ENCODE assay signal across 27 mouse cellular contexts in the genomic region with DNA sequence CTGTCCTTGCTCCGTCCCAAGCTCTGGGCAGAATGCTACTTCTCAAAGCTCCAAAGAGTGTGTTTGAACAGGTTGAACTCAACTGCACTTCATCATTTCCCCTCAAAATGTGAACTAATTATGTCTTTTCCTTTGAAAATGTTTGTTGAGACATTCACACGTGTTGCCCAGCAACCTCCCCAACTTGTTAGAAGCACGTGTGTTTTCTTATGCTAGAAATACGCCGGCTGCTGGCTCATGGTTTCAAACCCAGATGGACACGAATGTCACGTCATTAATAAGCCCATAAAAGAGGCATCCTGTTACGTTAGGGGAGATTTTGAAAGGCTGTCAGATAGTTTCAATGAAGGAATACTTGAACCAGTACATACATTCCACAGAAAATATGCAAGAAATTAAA.
A peak's percentile ranks its signal among the peaks of the same experiment; 100 is the strongest.
DNase-seq lines count a peak whose midpoint lies in the region; ATAC-seq and TF ChIP-seq lines count a peak whose summit lies in the region.
"Had no signal": no experiment of that assay in that cellular context is flagged by ENCODE, and none has a peak within 500 bp of the region (broad histone marks: within the 10 kb centered on the region; RNA-seq: fewer than 3 reads in every experiment).

No protein-coding gene starts in this region.

- TF ChIP-seq POLR2A in kidney, adult 2 months (IDR thresholded peaks at IDR 0.05; ENCODE audit: low read depth, low read length): no peak

- no peaks in the 10 kb centered on the region for H3K36me3 ChIP-seq in kidney, adult 2 months (ENCODE audit: control insufficient read depth, insufficient read depth, low read length)
- H3K36me3 ChIP-seq in kidney, embryonic 14.5 days (ENCODE audit: control insufficient read depth, insufficient read depth, low read length): no peaks in the 10 kb centered on the region
- no peaks in the 10 kb centered on the region for H3K36me3 ChIP-seq in lung, embryonic 14.5 days (ENCODE audit: insufficient read depth)
- H3K36me3 ChIP-seq in embryonic facial prominence, embryonic 14.5 days (ENCODE audit: control insufficient read depth, insufficient read depth, low read length): no peaks in the 10 kb centered on the region
- H3K36me3 ChIP-seq: embryonic facial prominence, embryonic 12.5 days; forebrain, embryonic 15.5 days; G1E; heart, embryonic 13.5 days; limb, embryonic 10.5 days; midbrain, embryonic 13.5 days had no signal

- DNase-seq in kidney, adult 2 months: peak; percentile 14
- peak; percentile 60 for DNase-seq in lung, embryonic 14.5 days
- no peak for DNase-seq in lung, postnatal 14 days
- DNase-seq in embryonic facial prominence, embryonic 14.5 days (ENCODE audit: low spot score): peak; percentile 51
- DNase-seq in mesoderm, embryonic 11.5 days (ENCODE audit: low read depth, low spot score): peak; percentile 31
- no peak for DNase-seq in adrenal gland, postnatal 4 days (ENCODE audit: low spot score in 2 of 2)
- DNase-seq: adrenal gland, postnatal 36 days; B cell, adult 2 months; cerebellum, adult 11-12 months; cerebellum, postnatal 25 days; gastrocnemius, postnatal 14 days; heart, adult 11 months; heart, postnatal 14 days; thymus, adult 18-20 months; thymus, postnatal 36 days had no signal

- no peaks in the 10 kb centered on the region for H3K27me3 ChIP-seq in kidney, adult 2 months (replicated peaks; ENCODE audit: control insufficient read depth, insufficient read depth, low read length)
- H3K27me3 ChIP-seq in kidney, embryonic 14.5 days (ENCODE audit: control insufficient read depth, insufficient read depth, low read length): no peaks in the 10 kb centered on the region
- no peaks in the 10 kb centered on the region for H3K27me3 ChIP-seq in lung, embryonic 14.5 days (ENCODE audit: insufficient read depth, low read length)
- no peaks in the 10 kb centered on the region for H3K27me3 ChIP-seq in embryonic facial prominence, embryonic 14.5 days (replicated peaks; ENCODE audit: control insufficient read depth, insufficient read depth, low read length)
- H3K27me3 ChIP-seq: CH12.LX; forebrain, embryonic 15.5 days; heart, embryonic 13.5 days; midbrain, embryonic 13.5 days; Patski had no signal

- ATAC-seq in kidney, embryonic 14.5 days (ENCODE audit: low FRiP score, low TSS enrichment): no peak
- ATAC-seq in lung, embryonic 14.5 days (ENCODE audit: insufficient read depth): no peak
- ATAC-seq in embryonic facial prominence, embryonic 14.5 days (ENCODE audit: low read depth): no peak
- ATAC-seq: forebrain, embryonic 15.5 days; hindbrain, postnatal 0 days; intestine, embryonic 16.5 days; midbrain, embryonic 13.5 days; Patski had no signal

- no peak for TF ChIP-seq CTCF in kidney, adult 2 months (conservative IDR thresholded peaks at IDR 0.05; ENCODE audit: insufficient read depth, insufficient read length, low read depth, low read length)
- TF ChIP-seq CTCF in lung, embryonic 14.5 days (IDR thresholded peaks at IDR 0.05; ENCODE audit: low read depth): no peak

- H3K4me2 ChIP-seq in kidney, embryonic 14.5 days (replicated peaks; ENCODE audit: low read depth, low read length): no peak overlapping the region
- no peak overlapping the region for H3K4me2 ChIP-seq in lung, embryonic 14.5 days
- no peak overlapping the region for H3K4me2 ChIP-seq in embryonic facial prominence, embryonic 14.5 days (ENCODE audit: low read depth, low read length)
- H3K4me2 ChIP-seq: embryonic facial prominence, embryonic 12.5 days; forebrain, embryonic 15.5 days; heart, embryonic 13.5 days; midbrain, embryonic 13.5 days had no signal

- peak overlapping the region; percentile 23; the same call in 1 of the 2 replicates for H3K27ac ChIP-seq in kidney, adult 2 months (ENCODE audit: insufficient read depth, low read depth, low read length)
- H3K27ac ChIP-seq in kidney, embryonic 14.5 days (ENCODE audit: low read depth, low read length): no peak overlapping the region
- H3K27ac ChIP-seq in lung, embryonic 14.5 days (ENCODE audit: low read depth): no peak overlapping the region
- H3K27ac ChIP-seq in embryonic facial prominence, embryonic 14.5 days (replicated peaks; ENCODE audit: low read depth, low read length): no peak overlapping the region
- H3K27ac ChIP-seq: embryonic facial prominence, embryonic 12.5 days; forebrain, embryonic 15.5 days; heart, embryonic 13.5 days; hindbrain, postnatal 0 days; limb, embryonic 10.5 days; midbrain, embryonic 13.5 days had no signal

- H3K4me1 ChIP-seq in kidney, adult 2 months (ENCODE audit: control insufficient read depth, insufficient read depth, low read length): peaks cover 2% of the 10 kb centered on the region; the same call in 1 of the 2 replicates
- H3K4me1 ChIP-seq in kidney, embryonic 14.5 days (ENCODE audit: control insufficient read depth, insufficient read depth, low read length): no peaks in the 10 kb centered on the region
- H3K4me1 ChIP-seq in lung, embryonic 14.5 days (ENCODE audit: insufficient read depth): no peaks in the 10 kb centered on the region
- H3K4me1 ChIP-seq in embryonic facial prominence, embryonic 14.5 days (ENCODE audit: control insufficient read depth, insufficient read depth, low read length): peaks cover 3% of the 10 kb centered on the region; the same call in 1 of the 2 replicates
- H3K4me1 ChIP-seq: embryonic facial prominence, embryonic 12.5 days; heart, embryonic 13.5 days; midbrain, embryonic 13.5 days had no signal

- no peak overlapping the region for H3K4me3 ChIP-seq in kidney, adult 2 months (ENCODE audit: insufficient read depth, low read depth, low read length)
- no peak overlapping the region for H3K4me3 ChIP-seq in kidney, embryonic 14.5 days (ENCODE audit: low read length)
- H3K4me3 ChIP-seq in lung, embryonic 14.5 days (ENCODE audit: low read depth, low read length): no peak overlapping the region
- no peak overlapping the region for H3K4me3 ChIP-seq in embryonic facial prominence, embryonic 14.5 days (ENCODE audit: low read depth, low read length)
- H3K4me3 ChIP-seq: embryonic facial prominence, embryonic 12.5 days; erythroblast, embryonic 14.5 days; forebrain, embryonic 15.5 days; heart, embryonic 13.5 days; limb, embryonic 10.5 days; midbrain, embryonic 13.5 days had no signal

- no peak overlapping the region for H3K9ac ChIP-seq in kidney, embryonic 14.5 days (ENCODE audit: low read depth, low read length)
- no peak overlapping the region for H3K9ac ChIP-seq in lung, embryonic 14.5 days
- H3K9ac ChIP-seq in embryonic facial prominence, embryonic 14.5 days (ENCODE audit: low read depth, low read length): no peak overlapping the region
- H3K9ac ChIP-seq: embryonic facial prominence, embryonic 12.5 days; forebrain, embryonic 15.5 days; heart, embryonic 13.5 days; midbrain, embryonic 13.5 days had no signal

- H3K9me3 ChIP-seq in kidney, embryonic 14.5 days (ENCODE audit: control insufficient read depth, low read length): no peaks in the 10 kb centered on the region
- H3K9me3 ChIP-seq in lung, embryonic 14.5 days (ENCODE audit: low read depth, low read length): no peaks in the 10 kb centered on the region
- H3K9me3 ChIP-seq in embryonic facial prominence, embryonic 14.5 days (ENCODE audit: control insufficient read depth, low read length): no peaks in the 10 kb centered on the region
- H3K9me3 ChIP-seq: embryonic facial prominence, embryonic 12.5 days; forebrain, embryonic 15.5 days; heart, embryonic 13.5 days; limb, embryonic 10.5 days; midbrain, embryonic 13.5 days had no signal

- 27% methylated on average over 8 of the region's 8 CpGs for WGBS in kidney, adult 2 months
- WGBS in kidney, embryonic 14.5 days: 58% methylated on average over 8 of the region's 8 CpGs
- 20% methylated on average over 8 of the region's 8 CpGs for WGBS in lung, embryonic 14.5 days
- WGBS in embryonic facial prominence, embryonic 14.5 days: 35% methylated on average over 8 of the region's 8 CpGs

Comparison
In these comparisons a context has a peak if more than half of its experiments do, and no peak if none do; other contexts are left out.
1. DNase-seq: peak in kidney, adult 2 months (single experiment), lung, embryonic 14.5 days (single experiment), embryonic facial prominence, embryonic 14.5 days (single experiment) and mesoderm, embryonic 11.5 days (single experiment); none in lung, postnatal 14 days (single experiment) and adrenal gland, postnatal 4 days (0 of 2).